Mouse (Mus musculus) cortical plate, adult 2 months (tissue): ENCODE measurements around the gene Zfp451.

Experiments
- CTCF ChIP-seq: fragments of 200-500 bp; IDR thresholded peaks from 2 replicates; pipeline ENCODE4 v1.5.1; 2011; ENCODE audit warnings: mild to moderate bottlenecking, control low read depth, low read length; ENCODE audit not compliant: insufficient read depth; ENCODE audit errors: extremely low read depth
- POLR2A ChIP-seq: fragments of 200-500 bp; IDR thresholded peaks from 2 replicates; pipeline ENCODE4 v1.6.1; 2011; ENCODE audit warnings: mild to moderate bottlenecking, low read length, control low read depth; ENCODE audit not compliant: insufficient read depth; ENCODE audit errors: extremely low read depth

DNA sequence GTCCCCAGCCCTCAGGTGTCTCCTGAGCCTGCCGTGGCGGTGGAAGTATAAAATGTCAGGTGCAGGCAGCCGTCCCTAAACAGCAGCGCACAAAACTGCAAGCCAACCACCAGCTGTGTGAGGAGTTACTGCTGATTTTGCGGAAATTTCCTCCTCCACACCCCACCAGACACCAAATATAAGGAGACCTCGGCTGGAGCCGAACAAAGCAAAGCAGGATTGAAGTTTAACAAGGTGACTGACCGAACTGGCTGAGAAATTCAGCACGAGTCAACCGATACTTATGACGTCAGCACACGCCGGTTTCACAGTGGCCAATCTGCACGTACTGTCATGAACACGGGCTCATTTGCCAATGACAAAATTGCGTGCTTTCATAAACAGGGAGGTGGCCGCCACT lies 60.3 kb downstream of the Zfp451 start:
- TF ChIP-seq POLR2A (no peak), CTCF (no peak)
